Mouse (Mus musculus): ENCODE data around the gene Emilin2. TPM values are rescaled to one million over a fixed set of nuclear protein-coding genes. Genes with fewer than 3 reads are reported as not detected.
A peak's percentile ranks its signal among the peaks of the same experiment; 100 is the strongest.

Emilin2 gene
- polyA plus RNA-seq, 1 experiment from 2014 or later: 12.0 TPM

DNA sequence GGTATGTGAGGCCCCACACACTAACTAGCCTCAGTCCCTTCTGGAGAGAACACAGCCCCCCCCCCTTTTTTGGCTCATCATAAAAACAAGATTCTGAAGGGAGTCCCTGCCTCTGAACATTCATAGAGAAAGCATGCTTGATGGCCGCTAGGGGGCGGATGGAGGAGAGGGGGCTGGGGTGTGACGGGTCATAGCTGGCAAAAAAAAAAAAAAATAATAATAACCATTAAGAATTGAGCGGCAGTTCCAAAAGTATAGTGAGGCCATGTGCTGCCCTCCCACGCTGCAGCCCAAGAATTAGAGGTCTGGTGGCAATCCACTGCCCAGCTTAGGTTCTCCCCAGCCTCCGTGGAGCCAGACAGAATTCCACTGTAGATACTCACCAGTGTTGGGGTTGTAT lies 57.0 kb downstream of the Emilin2 start:
- DNase-seq (peak; percentile 70), ATAC-seq (0 out of 2 replicates have a peak, but pooled peaks have one; percentile 5)
- WGBS (ENCODE audit: insufficient replicate concordance): 47% methylated on average over 6 of the region's 6 CpGs
- Histone ChIP-seq H3K27me3 (ENCODE audit: insufficient read depth, low read length) (no peaks in the 10 kb centered on the region), H3K9me3 (ENCODE audit: low read length) (no peaks in the 10 kb centered on the region), H3K36me3 (replicated peaks; ENCODE audit: insufficient read depth, low read length) (peaks cover 31% of the 10 kb centered on the region), H3K27ac (ENCODE audit: low read depth) (no peak overlapping the region), H3K9ac (replicated peaks) (no peak overlapping the region), H3K4me3 (ENCODE audit: low read depth, low read length) (no peak overlapping the region), H3K4me2 (ENCODE audit: low read depth, low read length) (no peak overlapping the region), H3K4me1 (ENCODE audit: insufficient read depth) (peaks cover 18% of the 10 kb centered on the region)
- TF ChIP-seq EP300 (IDR thresholded peaks at IDR 0.05; ENCODE audit: low read depth) (no peak), CTCF (IDR thresholded peaks at IDR 0.05; ENCODE audit: low read depth) (peak; percentile 77)

- peaks cover 14% of the 10 kb centered on the region for H3K4me1 ChIP-seq (ENCODE audit: insufficient read depth)
- H3K4me3 ChIP-seq (ENCODE audit: low read depth, low read length): no peak overlapping the region
- no peak overlapping the region for H3K4me2 ChIP-seq (ENCODE audit: low read depth, low read length)
- no peak for TF ChIP-seq CTCF (IDR thresholded peaks at IDR 0.05; ENCODE audit: low read depth)
- TF ChIP-seq EP300 (IDR thresholded peaks at IDR 0.05; ENCODE audit: low read depth): no peak
- H3K36me3 ChIP-seq (replicated peaks; ENCODE audit: insufficient read depth, low read length): peaks cover 37% of the 10 kb centered on the region
- WGBS (ENCODE audit: insufficient replicate concordance): 63% methylated on average over 5 of the region's 5 CpGs
- H3K27ac ChIP-seq (ENCODE audit: low read depth): no peak overlapping the region
- no peak for DNase-seq
- H3K27me3 ChIP-seq (ENCODE audit: insufficient read depth, low read length): no peaks in the 10 kb centered on the region
- H3K9ac ChIP-seq (replicated peaks): no peak overlapping the region
- no peak for ATAC-seq
- H3K9me3 ChIP-seq (ENCODE audit: low read length): no peaks in the 10 kb centered on the region
Measured at GRCm38 (mm10) chr17:71254106-71254505, 57.7 kb downstream of the Emilin2 start.

- TF ChIP-seq EP300 (IDR thresholded peaks at IDR 0.05; ENCODE audit: low read depth) (no peak), CTCF (IDR thresholded peaks at IDR 0.05; ENCODE audit: low read depth) (no peak)
Measured at GRCm38 (mm10) chr17:71253391-71253790, 58.4 kb downstream of the Emilin2 start.

DNA sequence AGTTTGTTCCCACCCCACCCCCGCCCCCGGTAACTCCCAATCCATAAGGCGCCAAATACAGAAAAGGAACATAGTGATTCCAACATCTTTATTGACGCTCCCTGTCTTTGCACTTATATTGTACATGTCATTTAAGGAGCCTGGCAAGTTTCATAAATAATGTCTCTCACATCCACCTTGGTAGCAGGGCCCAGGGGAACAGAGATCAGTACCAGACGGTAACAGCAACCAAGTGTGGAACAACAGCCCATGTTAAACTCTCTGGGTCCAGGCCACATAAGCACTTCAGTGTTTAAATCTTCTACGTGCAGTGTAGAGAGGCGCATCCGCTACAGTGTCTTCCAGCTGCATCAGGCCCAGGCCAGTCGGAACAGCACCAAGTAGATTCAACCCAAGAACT lies 59.7 kb downstream of the Emilin2 start:
- H3K4me1 ChIP-seq (ENCODE audit: insufficient read depth): peaks cover 11% of the 10 kb centered on the region
- no peaks in the 10 kb centered on the region for H3K27me3 ChIP-seq (ENCODE audit: insufficient read depth, low read length)
- H3K9me3 ChIP-seq (ENCODE audit: low read length): no peaks in the 10 kb centered on the region
- DNase-seq (no peak), ATAC-seq (no peak)
- no peak overlapping the region for H3K4me3 ChIP-seq (ENCODE audit: low read depth, low read length)
- H3K27ac ChIP-seq (ENCODE audit: low read depth): no peak overlapping the region
- no peak overlapping the region for H3K4me2 ChIP-seq (ENCODE audit: low read depth, low read length)
- peaks cover 57% of the 10 kb centered on the region for H3K36me3 ChIP-seq (replicated peaks; ENCODE audit: insufficient read depth, low read length)
- WGBS (ENCODE audit: insufficient replicate concordance): 91% methylated on average over 9 of the region's 9 CpGs
- TF ChIP-seq EP300 (IDR thresholded peaks at IDR 0.05; ENCODE audit: low read depth): no peak
- no peak overlapping the region for H3K9ac ChIP-seq (replicated peaks)

More at GRCm38 (mm10) chr17:71253391-71253790, 58.4 kb downstream of the Emilin2 start:
- peaks cover 44% of the 10 kb centered on the region for H3K36me3 ChIP-seq (replicated peaks; ENCODE audit: insufficient read depth, low read length)
- H3K4me3 ChIP-seq (ENCODE audit: low read depth, low read length): no peak overlapping the region
- no peak overlapping the region for H3K4me2 ChIP-seq (ENCODE audit: low read depth, low read length)
- no peak for DNase-seq
- no peak for ATAC-seq
- H3K9me3 ChIP-seq (ENCODE audit: low read length): no peaks in the 10 kb centered on the region
- no peak overlapping the region for H3K27ac ChIP-seq (ENCODE audit: low read depth)
- H3K27me3 ChIP-seq (ENCODE audit: insufficient read depth, low read length): no peaks in the 10 kb centered on the region
- H3K4me1 ChIP-seq (ENCODE audit: insufficient read depth): peaks cover 13% of the 10 kb centered on the region
- H3K9ac ChIP-seq (replicated peaks): no peak overlapping the region
- 77% methylated on average over 2 of the region's 2 CpGs for WGBS (ENCODE audit: insufficient replicate concordance)

DNA sequence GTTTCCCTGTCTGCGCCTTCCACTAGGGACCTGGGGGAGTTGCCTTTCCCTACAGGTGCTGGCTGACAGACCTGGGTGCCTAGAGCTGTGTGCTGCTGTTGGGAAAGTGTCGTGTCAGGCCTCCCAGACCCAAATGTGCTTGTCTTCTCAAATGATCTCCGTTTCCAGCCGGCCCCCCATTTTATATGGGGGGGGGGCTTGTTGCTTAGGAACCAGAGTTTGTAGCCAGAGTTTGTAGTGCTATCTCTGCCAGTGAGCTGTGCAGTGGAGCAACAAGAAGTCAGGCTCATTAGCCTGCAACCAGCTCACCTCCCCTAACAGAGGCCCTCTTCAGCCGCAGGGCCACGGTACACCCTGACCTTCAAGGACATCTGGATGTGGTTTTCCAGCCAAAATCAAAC lies 60.2 kb downstream of the Emilin2 start:
- Histone ChIP-seq H3K4me3 (ENCODE audit: low read depth, low read length) (no peak overlapping the region), H3K27ac (ENCODE audit: low read depth) (no peak overlapping the region), H3K36me3 (replicated peaks; ENCODE audit: insufficient read depth, low read length) (peaks cover 62% of the 10 kb centered on the region), H3K4me2 (ENCODE audit: low read depth, low read length) (no peak overlapping the region), H3K9me3 (ENCODE audit: low read length) (no peaks in the 10 kb centered on the region), H3K4me1 (ENCODE audit: insufficient read depth) (peaks cover 6% of the 10 kb centered on the region), H3K9ac (replicated peaks) (no peak overlapping the region), H3K27me3 (ENCODE audit: insufficient read depth, low read length) (no peaks in the 10 kb centered on the region)
- ATAC-seq: no peak
- 76% methylated on average over 6 of the region's 6 CpGs for WGBS (ENCODE audit: insufficient replicate concordance)
- TF ChIP-seq CTCF (IDR thresholded peaks at IDR 0.05; ENCODE audit: low read depth): no peak
- no peak for TF ChIP-seq EP300 (IDR thresholded peaks at IDR 0.05; ENCODE audit: low read depth)
- no peak for DNase-seq

GRCm38 (mm10) chr17:71250819-71251600 lies 60.8 kb downstream of the Emilin2 start:
- TF ChIP-seq CTCF (IDR thresholded peaks at IDR 0.05; ENCODE audit: low read depth): no peak
- no peak for TF ChIP-seq EP300 (IDR thresholded peaks at IDR 0.05; ENCODE audit: low read depth)
- H3K27ac ChIP-seq (ENCODE audit: low read depth): no peak overlapping the region
- ATAC-seq: peak; percentile 14; the same call in 1 of the 2 replicates
- H3K9me3 ChIP-seq (ENCODE audit: low read length): no peaks in the 10 kb centered on the region
- no peaks in the 10 kb centered on the region; the same call in 1 of the 2 replicates for H3K4me1 ChIP-seq (ENCODE audit: insufficient read depth)
- peaks cover 68% of the 10 kb centered on the region for H3K36me3 ChIP-seq (replicated peaks; ENCODE audit: insufficient read depth, low read length)
- WGBS (ENCODE audit: insufficient replicate concordance): 76% methylated on average over 16 of the region's 16 CpGs
- H3K9ac ChIP-seq (replicated peaks): no peak overlapping the region
- H3K4me3 ChIP-seq (ENCODE audit: low read depth, low read length): no peak overlapping the region
- no peak overlapping the region for H3K4me2 ChIP-seq (ENCODE audit: low read depth, low read length)
- H3K27me3 ChIP-seq (ENCODE audit: insufficient read depth, low read length): no peaks in the 10 kb centered on the region
- no peak for DNase-seq

Measured in liver, postnatal 0 days (tissue).